Comparison of ENCODE assay signal across 8 mouse cellular contexts in the genomic region with DNA sequence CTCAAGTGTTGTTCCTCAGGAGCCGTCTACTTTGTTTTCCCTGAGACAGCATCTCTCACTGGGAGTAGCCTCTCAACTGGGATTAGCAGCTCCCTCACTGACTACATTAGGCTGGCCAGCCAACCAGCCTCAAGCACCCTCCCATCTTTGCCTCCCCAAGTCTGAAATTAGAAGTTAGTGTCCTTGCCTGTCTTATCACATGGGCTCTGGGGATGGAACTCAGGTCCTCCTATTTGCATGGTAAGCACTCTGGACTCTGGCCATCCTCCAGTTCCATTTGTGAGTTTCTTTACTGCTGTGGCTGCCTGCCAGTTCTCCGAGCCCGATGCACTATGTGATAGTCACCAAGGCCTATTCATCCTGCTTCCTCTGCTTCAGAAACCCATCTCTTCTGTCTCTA. TPM values are rescaled to one million over a fixed set of nuclear protein-coding genes. Genes with fewer than 3 reads are reported as not detected.
A peak's percentile ranks its signal among the peaks of the same experiment; 100 is the strongest.
DNase-seq lines count a peak whose midpoint lies in the region; ATAC-seq and TF ChIP-seq lines count a peak whose summit lies in the region.

No protein-coding gene starts in this region.

- no peak for TF ChIP-seq CTCF in lung, postnatal 0 days (IDR thresholded peaks at IDR 0.05)

- H3K4me2 ChIP-seq in forebrain, embryonic 15.5 days (replicated peaks): peak overlapping the region; percentile 10; the same call in 1 of the 2 replicates
- no peak overlapping the region for H3K4me2 ChIP-seq in forebrain, embryonic 11.5 days (ENCODE audit: low read depth, low read length, severe bottlenecking)
- H3K4me2 ChIP-seq in midbrain, embryonic 14.5 days (ENCODE audit: low read length): no peak overlapping the region
- H3K4me2 ChIP-seq in midbrain, embryonic 16.5 days (ENCODE audit: low read length): no peak overlapping the region
- peak overlapping the region; percentile 21; the same call in 1 of the 2 replicates for H3K4me2 ChIP-seq in heart, embryonic 16.5 days (ENCODE audit: low read depth, low read length)
- H3K4me2 ChIP-seq in lung, postnatal 0 days (replicated peaks; ENCODE audit: low read depth, low read length): no peak overlapping the region

- no peak overlapping the region for H3K9ac ChIP-seq in forebrain, embryonic 15.5 days (replicated peaks)
- no peak overlapping the region for H3K9ac ChIP-seq in forebrain, embryonic 11.5 days (ENCODE audit: low read length)
- no peak overlapping the region for H3K9ac ChIP-seq in midbrain, embryonic 14.5 days (replicated peaks; ENCODE audit: low read length)
- H3K9ac ChIP-seq in midbrain, embryonic 16.5 days (ENCODE audit: low read depth, low read length): no peak overlapping the region
- no peak overlapping the region for H3K9ac ChIP-seq in heart, embryonic 16.5 days (ENCODE audit: low read length)
- no peak overlapping the region for H3K9ac ChIP-seq in lung, postnatal 0 days (replicated peaks; ENCODE audit: low read depth)

- H3K4me3 ChIP-seq in forebrain, embryonic 15.5 days: no peak overlapping the region
- H3K4me3 ChIP-seq in forebrain, embryonic 11.5 days (ENCODE audit: low read depth, low read length): no peak overlapping the region
- H3K4me3 ChIP-seq in midbrain, embryonic 14.5 days (replicated peaks; ENCODE audit: low read depth, low read length): no peak overlapping the region
- no peak overlapping the region for H3K4me3 ChIP-seq in midbrain, embryonic 16.5 days (ENCODE audit: low read depth, low read length)
- no peak overlapping the region for H3K4me3 ChIP-seq in heart, embryonic 16.5 days (ENCODE audit: low read length)
- H3K4me3 ChIP-seq in lung, postnatal 0 days (ENCODE audit: low read depth, low read length): no peak overlapping the region

- peak overlapping the region; percentile 98 for H3K27ac ChIP-seq in forebrain, embryonic 15.5 days (replicated peaks)
- H3K27ac ChIP-seq in forebrain, embryonic 11.5 days (ENCODE audit: low read depth, low read length): no peak overlapping the region
- H3K27ac ChIP-seq in midbrain, embryonic 14.5 days (replicated peaks; ENCODE audit: low read depth, low read length): no peak overlapping the region
- H3K27ac ChIP-seq in midbrain, embryonic 16.5 days (ENCODE audit: low read length): no peak overlapping the region
- H3K27ac ChIP-seq in heart, embryonic 16.5 days (ENCODE audit: low read length): peak overlapping the region; percentile 72
- H3K27ac ChIP-seq in lung, postnatal 0 days (ENCODE audit: low read length): no peak overlapping the region

- no peak for ATAC-seq in forebrain, embryonic 15.5 days (replicated peaks)
- no peak for ATAC-seq in forebrain, embryonic 11.5 days (replicated peaks; ENCODE audit: low FRiP score)
- no peak; the same call in 1 of the 2 replicates for ATAC-seq in midbrain, embryonic 14.5 days (ENCODE audit: low FRiP score, low TSS enrichment)
- ATAC-seq in midbrain, embryonic 16.5 days: no peak
- peak; percentile 87 for ATAC-seq in heart, embryonic 16.5 days (replicated peaks; ENCODE audit: extremely low read depth, insufficient read depth, low FRiP score)
- no peak for ATAC-seq in lung, postnatal 0 days
- ATAC-seq in erythroblast, adult 5-6 weeks (replicated peaks; ENCODE audit: low FRiP score, poor library complexity, severe bottlenecking): no peak

- no peaks in the 10 kb centered on the region for H3K27me3 ChIP-seq in forebrain, embryonic 15.5 days
- no peaks in the 10 kb centered on the region for H3K27me3 ChIP-seq in forebrain, embryonic 11.5 days (ENCODE audit: control insufficient read depth, insufficient read depth, low read length)
- no peaks in the 10 kb centered on the region for H3K27me3 ChIP-seq in midbrain, embryonic 14.5 days (ENCODE audit: control insufficient read depth, insufficient read depth, low read length)
- H3K27me3 ChIP-seq in midbrain, embryonic 16.5 days (ENCODE audit: control insufficient read depth, insufficient read depth, low read depth, low read length): no peaks in the 10 kb centered on the region
- H3K27me3 ChIP-seq in heart, embryonic 16.5 days (ENCODE audit: control insufficient read depth, insufficient read depth, low read length): no peaks in the 10 kb centered on the region
- H3K27me3 ChIP-seq in lung, postnatal 0 days (replicated peaks; ENCODE audit: insufficient read depth, low read length): no peaks in the 10 kb centered on the region

- peaks cover 48% of the 10 kb centered on the region for H3K4me1 ChIP-seq in forebrain, embryonic 15.5 days
- H3K4me1 ChIP-seq in forebrain, embryonic 11.5 days (replicated peaks; ENCODE audit: control insufficient read depth, insufficient read depth, low read length): no peaks in the 10 kb centered on the region; the same call in 1 of the 2 replicates
- peaks cover 26% of the 10 kb centered on the region for H3K4me1 ChIP-seq in midbrain, embryonic 14.5 days (ENCODE audit: control insufficient read depth, insufficient read depth, low read length)
- peaks cover 20% of the 10 kb centered on the region for H3K4me1 ChIP-seq in midbrain, embryonic 16.5 days (ENCODE audit: control insufficient read depth, insufficient read depth, low read length)
- H3K4me1 ChIP-seq in heart, embryonic 16.5 days (ENCODE audit: control insufficient read depth, insufficient read depth, low read length): peaks cover 44% of the 10 kb centered on the region
- H3K4me1 ChIP-seq in lung, postnatal 0 days (ENCODE audit: insufficient read depth, low read depth, low read length): no peaks in the 10 kb centered on the region; the same call in 1 of the 2 replicates

- H3K9me3 ChIP-seq in forebrain, embryonic 15.5 days: no peaks in the 10 kb centered on the region
- H3K9me3 ChIP-seq in forebrain, embryonic 11.5 days (ENCODE audit: control insufficient read depth, low read length): no peaks in the 10 kb centered on the region
- no peaks in the 10 kb centered on the region for H3K9me3 ChIP-seq in midbrain, embryonic 14.5 days (ENCODE audit: control insufficient read depth, low read length)
- H3K9me3 ChIP-seq in midbrain, embryonic 16.5 days (replicated peaks; ENCODE audit: control insufficient read depth, low read length, poor library complexity, severe bottlenecking): no peaks in the 10 kb centered on the region
- H3K9me3 ChIP-seq in heart, embryonic 16.5 days (replicated peaks; ENCODE audit: control insufficient read depth, low read length): no peaks in the 10 kb centered on the region
- H3K9me3 ChIP-seq in lung, postnatal 0 days (ENCODE audit: low read length): no peaks in the 10 kb centered on the region

- H3K36me3 ChIP-seq in forebrain, embryonic 15.5 days: peaks cover 21% of the 10 kb centered on the region
- H3K36me3 ChIP-seq in forebrain, embryonic 11.5 days (ENCODE audit: control insufficient read depth, insufficient read depth, low read length): no peaks in the 10 kb centered on the region; the same call in 1 of the 2 replicates
- peaks cover 15% of the 10 kb centered on the region for H3K36me3 ChIP-seq in midbrain, embryonic 14.5 days (ENCODE audit: control insufficient read depth, insufficient read depth, low read length)
- peaks cover 4% of the 10 kb centered on the region for H3K36me3 ChIP-seq in midbrain, embryonic 16.5 days (ENCODE audit: control insufficient read depth, insufficient read depth, low read length)
- H3K36me3 ChIP-seq in heart, embryonic 16.5 days (ENCODE audit: control insufficient read depth, insufficient read depth): no peaks in the 10 kb centered on the region
- H3K36me3 ChIP-seq in lung, postnatal 0 days (ENCODE audit: insufficient read depth, low read length): no peaks in the 10 kb centered on the region

- no peak for DNase-seq in forebrain, embryonic 11.5 days (ENCODE audit: low spot score)
- DNase-seq in midbrain, embryonic 14.5 days: peak; percentile 67
- peak; percentile 53 for DNase-seq in lung, postnatal 0 days (ENCODE audit: low spot score)
- no peak for DNase-seq in embryo, embryonic 9.5 days (ENCODE audit: extremely low spot score)

- WGBS in forebrain, embryonic 15.5 days: 28% methylated on average over 3 of the region's 3 CpGs
- WGBS in forebrain, embryonic 11.5 days: 75% methylated on average over 3 of the region's 3 CpGs
- 61% methylated on average over 3 of the region's 3 CpGs for WGBS in midbrain, embryonic 14.5 days
- 58% methylated on average over 3 of the region's 3 CpGs for WGBS in midbrain, embryonic 16.5 days
- WGBS in heart, embryonic 16.5 days: 16% methylated on average over 3 of the region's 3 CpGs
- 12% methylated on average over 3 of the region's 3 CpGs for WGBS in lung, postnatal 0 days

- TF ChIP-seq EP300 in lung, postnatal 0 days (IDR thresholded peaks at IDR 0.05): no peak

RNA-seq across cellular contexts. Expression of a gene that starts 4.3 kb away (rescaled TPM):
- 3.8 and 5.5 TPM in 2 replicates for polyA plus RNA-seq in forebrain, embryonic 15.5 days (2015; fragmentation: Nextera tagmentation; extraction: Ambion mirVana)
- 1.7 and 2.2 TPM in 2 replicates for polyA plus RNA-seq in forebrain, embryonic 11.5 days (2014; fragmentation: Nextera tagmentation; extraction: Ambion mirVana)
- polyA plus RNA-seq in midbrain, embryonic 14.5 days (2014; fragmentation: Nextera tagmentation; extraction: Ambion mirVana): 3.1 and 7.2 TPM in 2 replicates
- 2.6 and 2.8 TPM in 2 replicates for polyA plus RNA-seq in midbrain, embryonic 16.5 days (2015; fragmentation: Nextera tagmentation; extraction: Ambion mirVana)
- 7.1 and 11.4 TPM in 2 replicates for polyA plus RNA-seq in heart, embryonic 16.5 days (2015; fragmentation: Nextera tagmentation; extraction: Ambion mirVana)
- 27.8 and 34.8 TPM in 2 replicates for polyA plus RNA-seq in lung, postnatal 0 days (2015; fragmentation: Nextera tagmentation; extraction: Ambion mirVana)
- total RNA-seq in erythroblast, adult 5-6 weeks (2015; ENCODE audit: low replicate concordance): 24.9 and 40.5 TPM in 2 replicates
- total RNA-seq in erythroblast, adult 5-6 weeks (2017; ENCODE audit: low replicate concordance): 7.9 and 8.9 TPM in 2 replicates

RNA-seq across cellular contexts. Expression of a gene that starts 4.8 kb away (rescaled TPM):
- polyA plus RNA-seq in forebrain, embryonic 15.5 days (2015; fragmentation: Nextera tagmentation; extraction: Ambion mirVana): 50.5 and 54.1 TPM in 2 replicates
- 19.5 and 22.7 TPM in 2 replicates for polyA plus RNA-seq in forebrain, embryonic 11.5 days (2014; fragmentation: Nextera tagmentation; extraction: Ambion mirVana)
- 31.2 and 38.1 TPM in 2 replicates for polyA plus RNA-seq in midbrain, embryonic 14.5 days (2014; fragmentation: Nextera tagmentation; extraction: Ambion mirVana)
- 26.8 and 29.6 TPM in 2 replicates for polyA plus RNA-seq in midbrain, embryonic 16.5 days (2015; fragmentation: Nextera tagmentation; extraction: Ambion mirVana)
- 13.6 and 13.8 TPM in 2 replicates for polyA plus RNA-seq in heart, embryonic 16.5 days (2015; fragmentation: Nextera tagmentation; extraction: Ambion mirVana)
- 1.2 and 1.3 TPM in 2 replicates for polyA plus RNA-seq in lung, postnatal 0 days (2015; fragmentation: Nextera tagmentation; extraction: Ambion mirVana)
- total RNA-seq in erythroblast, adult 5-6 weeks (2015; ENCODE audit: low replicate concordance): not detected in 2 replicates
- total RNA-seq in erythroblast, adult 5-6 weeks (2017; ENCODE audit: low replicate concordance): not detected in 2 replicates

Comparison
In these comparisons a context has a peak if more than half of its experiments do, and no peak if none do; other contexts are left out.
1. H3K27ac ChIP-seq: peak in forebrain, embryonic 15.5 days (single experiment) and heart, embryonic 16.5 days (single experiment); none in forebrain, embryonic 11.5 days (single experiment), midbrain, embryonic 14.5 days (single experiment), midbrain, embryonic 16.5 days (single experiment) and lung, postnatal 0 days (single experiment).
2. H3K4me2 ChIP-seq: peak in forebrain, embryonic 15.5 days (single experiment) and heart, embryonic 16.5 days (single experiment); none in forebrain, embryonic 11.5 days (single experiment), midbrain, embryonic 14.5 days (single experiment), midbrain, embryonic 16.5 days (single experiment) and lung, postnatal 0 days (single experiment).
3. DNase-seq: peak in midbrain, embryonic 14.5 days (single experiment) and lung, postnatal 0 days (single experiment); none in forebrain, embryonic 11.5 days (single experiment) and embryo, embryonic 9.5 days (single experiment).